Mouse (Mus musculus): ENCODE results near the gene Olfr1057.
"Not testable (repeated sequence)": the region's sequence is repeated elsewhere in the genome, so short reads cannot be mapped to it uniquely, and the experiment has no call there.

Gene Olfr1057

DNA sequence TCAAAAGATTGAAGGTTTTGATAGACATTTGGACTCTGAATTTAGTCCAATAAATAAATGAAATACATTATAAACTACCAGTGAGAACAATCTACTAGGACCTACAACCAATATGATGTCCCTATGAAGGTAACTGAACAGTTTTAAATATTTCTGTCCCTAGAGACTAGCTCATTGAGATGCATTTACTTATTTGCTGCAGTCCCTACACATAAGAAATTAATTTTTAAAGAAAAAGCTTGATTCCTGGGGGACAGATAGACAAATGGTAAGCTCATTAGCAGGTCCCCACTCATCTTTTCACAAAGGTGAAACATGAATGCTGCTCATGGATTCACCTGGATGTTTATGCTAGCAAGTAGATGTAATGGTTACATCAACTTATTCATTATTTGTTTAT is at the start of gene Olfr1057:
Gene Olfr1057, minus strand, starts transcription at position 101 of the 400 bp plus-strand sequence.
- no peak for DNase-seq (ENCODE audit: low spot score in 2 of 2)

- not testable (repeated sequence) for DNase-seq (ENCODE audit: low spot score in 2 of 2)
Measured at GRCm38 (mm10) chr2:86426649-86427048, 48.5 kb upstream of the Olfr1057 start, which contains the start of gene Olfr1062. Gene Olfr1062 (minus strand): TSS chr2:86426749.

DNA sequence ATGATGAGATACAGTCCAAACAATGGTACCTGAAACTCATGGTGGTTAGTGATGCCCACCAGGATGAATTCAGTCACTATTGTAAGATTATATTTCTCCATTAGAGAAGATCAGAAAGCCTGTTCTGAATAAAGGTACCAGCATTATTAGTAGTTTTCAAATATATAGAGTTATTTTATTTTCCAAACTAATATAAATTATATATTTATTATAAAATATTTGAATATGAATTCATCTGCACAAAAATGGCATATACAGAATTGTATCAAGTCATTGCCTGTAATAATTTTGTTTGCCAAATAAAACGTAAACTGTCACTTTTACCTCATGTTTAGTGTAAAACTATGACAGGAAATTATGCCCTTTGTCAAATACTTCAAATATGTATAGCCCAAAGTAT is 35.8 kb upstream of the Olfr1057 start, which contains the start of gene Olfr1061:
Gene Olfr1061, minus strand, starts transcription at position 101 of the 400 bp plus-strand sequence.
- DNase-seq (ENCODE audit: low spot score in 2 of 2), result no peak

GRCm38 (mm10) chr2:86395114-86395513 is 16.9 kb upstream of the Olfr1057 start:
- DNase-seq (ENCODE audit: low spot score in 2 of 2), result no peak

- not testable (repeated sequence) for DNase-seq (ENCODE audit: low spot score in 2 of 2)
Measured at GRCm38 (mm10) chr2:86388461-86388860, 10.3 kb upstream of the Olfr1057 start, which contains the start of gene Olfr1058. Gene Olfr1058 (minus strand): TSS chr2:86388561.

GRCm38 (mm10) chr2:86366342-86366741 is 11.9 kb downstream of the Olfr1057 start:
- DNase-seq (ENCODE audit: low spot score in 2 of 2), result not testable (repeated sequence)

- no peak for DNase-seq (ENCODE audit: low spot score in 2 of 2)
Measured at GRCm38 (mm10) chr2:86362369-86362768, 15.8 kb downstream of the Olfr1057 start, which contains the start of gene Olfr1056. Gene Olfr1056 (minus strand): TSS chr2:86362469.

- DNase-seq (ENCODE audit: low spot score in 2 of 2), result not testable (repeated sequence)
Measured at GRCm38 (mm10) chr2:86351751-86352150, 26.4 kb downstream of the Olfr1057 start.

DNA sequence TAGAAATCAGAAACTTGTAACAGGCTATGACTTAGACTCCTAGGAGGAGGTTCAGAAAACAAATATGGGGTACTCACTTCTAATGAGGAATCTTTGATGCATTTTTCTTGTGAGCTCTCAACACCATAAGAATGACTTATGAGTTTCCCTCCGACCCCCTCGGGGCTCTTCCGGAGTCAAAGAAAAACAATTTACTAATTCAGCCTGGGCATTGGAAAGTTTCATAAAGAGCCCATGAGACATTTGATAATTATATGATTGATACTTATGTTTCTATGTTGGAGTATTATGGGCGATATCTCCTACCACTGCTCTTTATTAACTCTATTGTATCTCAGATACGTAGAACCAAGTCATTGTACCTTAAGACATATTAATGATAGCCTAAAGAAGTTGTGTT is 28.0 kb downstream of the Olfr1057 start, which contains the start of gene Olfr1055:
Gene Olfr1055, minus strand, starts transcription at position 101 of the 400 bp plus-strand sequence.
- DNase-seq (ENCODE audit: low spot score in 2 of 2), result no peak

- no peak for DNase-seq (ENCODE audit: low spot score in 2 of 2)
Measured at GRCm38 (mm10) chr2:86335333-86335732, 42.9 kb downstream of the Olfr1057 start, which contains the start of gene Olfr1054. Gene Olfr1054 (minus strand): TSS chr2:86335433.
